Mouse (Mus musculus) heart, adult 18-20 months (tissue): ENCODE measurements around the gene Lhx4. TPM values are rescaled to one million over a fixed set of nuclear protein-coding genes. Genes with fewer than 3 reads are reported as not detected.

Experiments
- DNase-seq, 2 experiments: peaks; one replicate each; pipeline ENCODE4 v3.0.0; 2021 to 2022; ENCODE audit warnings: mixed read lengths in 1 of 2
- total RNA-seq, 2 experiments: library from RNA; stranded (reverse); gene quantifications; 2 replicates each; pipeline ENCODE4 v1.2.3; 2021

Lhx4 gene
- total RNA-seq, 2 experiments from 2014 or later: not detected

DNA sequence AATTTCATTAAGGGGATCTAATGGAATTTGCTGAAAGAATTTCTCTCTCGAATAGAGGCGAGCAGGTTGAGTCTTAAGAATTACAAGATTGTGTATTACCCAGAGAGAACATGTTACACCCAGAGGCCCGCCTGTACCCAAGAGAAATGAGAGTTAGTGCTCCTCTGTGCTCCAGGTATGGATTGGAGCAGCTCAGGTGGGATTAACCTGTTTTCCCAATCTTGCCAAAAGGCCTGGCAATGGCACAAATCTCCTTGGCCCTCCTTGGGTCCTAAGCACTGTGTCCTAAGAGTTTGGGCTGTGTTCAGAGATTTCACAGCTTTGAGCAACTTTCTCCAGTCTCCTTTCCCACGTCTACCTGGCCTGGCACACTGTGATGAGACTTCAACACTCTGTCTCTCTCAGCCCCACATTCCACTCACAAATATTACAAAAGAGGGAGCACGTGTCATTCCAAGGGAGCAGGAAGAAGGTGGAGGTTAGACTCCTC is 48.2 kb downstream of the Lhx4 start:
- no peak for DNase-seq

DNA sequence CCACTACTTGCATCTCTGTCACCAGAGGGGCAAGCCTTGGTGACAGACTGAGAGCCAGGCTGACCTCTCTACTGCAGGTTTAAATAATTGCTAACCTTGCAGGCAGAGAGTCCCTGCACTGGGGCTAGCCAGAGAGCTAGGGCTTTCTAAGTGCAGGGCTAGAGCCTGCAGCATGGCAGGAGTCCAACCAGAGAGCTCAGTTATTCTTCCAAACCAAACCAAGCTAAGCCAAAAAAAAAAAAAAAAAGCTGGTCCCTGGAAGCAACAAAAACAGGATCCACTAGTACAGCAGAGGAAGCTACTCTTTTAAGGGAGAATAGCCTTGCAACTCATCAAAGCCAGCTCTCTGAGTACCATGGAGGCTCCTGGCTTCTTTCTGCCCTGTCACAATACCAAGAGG is 50.6 kb downstream of the Lhx4 start:
- DNase-seq: peak; percentile 24 to 34

DNA sequence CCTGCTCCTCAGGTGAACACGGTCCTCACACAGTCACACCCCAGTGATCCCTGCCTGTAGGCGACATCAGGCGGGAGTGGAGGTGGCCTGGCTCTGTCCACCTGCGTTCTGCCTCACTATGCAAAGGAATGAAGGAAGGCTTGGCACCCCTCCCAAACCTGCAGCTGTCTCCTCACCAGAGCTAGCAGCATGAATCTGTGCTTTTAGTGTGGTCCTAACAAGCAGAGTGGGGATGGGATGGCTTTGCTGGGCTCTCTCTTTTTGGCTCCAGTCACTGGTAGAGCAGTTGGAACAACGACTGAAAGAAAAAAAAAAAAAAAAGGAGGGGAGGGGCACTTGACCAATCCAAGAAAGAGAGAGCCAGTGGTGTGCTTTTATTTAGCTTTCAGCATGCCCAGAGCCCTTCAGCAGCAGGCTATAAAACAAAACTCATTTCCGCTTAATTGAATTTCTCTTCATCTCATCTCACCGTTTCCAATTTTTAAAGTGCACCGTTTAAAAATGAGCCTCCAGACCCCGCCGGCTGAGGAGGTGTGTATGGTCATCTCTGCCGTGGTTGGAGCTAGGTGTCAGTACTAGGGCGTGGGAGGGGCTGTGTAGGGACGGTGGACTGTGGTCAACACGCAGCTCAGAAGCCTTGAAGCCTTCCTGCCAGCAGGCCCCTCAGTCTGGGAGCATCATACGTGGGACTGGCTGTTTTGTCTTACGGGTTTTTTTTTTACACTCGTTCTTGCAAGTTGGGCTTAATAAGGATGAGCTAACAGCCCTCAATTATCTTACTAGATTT is 52.9 kb downstream of the Lhx4 start:
- DNase-seq: no peak

DNA sequence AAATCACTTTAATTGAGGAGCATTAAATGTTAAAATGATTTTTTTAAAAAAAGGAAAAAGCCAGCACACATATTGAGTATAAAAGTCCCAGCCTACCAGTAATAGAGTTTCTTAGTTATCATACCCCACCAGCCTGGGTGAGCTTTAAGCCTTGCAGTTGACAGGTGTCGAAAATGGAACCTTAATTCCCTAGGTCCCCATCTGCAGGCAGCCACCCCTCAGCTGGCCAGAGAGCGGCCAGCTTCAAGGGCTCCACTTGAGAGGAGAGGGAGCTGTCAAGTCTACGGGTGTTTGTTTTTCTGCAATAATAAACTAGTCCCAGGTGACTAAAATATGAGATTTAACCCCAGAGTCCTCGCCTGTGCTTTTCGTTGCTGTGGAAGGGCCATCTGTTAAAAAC is 58.0 kb downstream of the Lhx4 start:
- DNase-seq: no peak

DNA sequence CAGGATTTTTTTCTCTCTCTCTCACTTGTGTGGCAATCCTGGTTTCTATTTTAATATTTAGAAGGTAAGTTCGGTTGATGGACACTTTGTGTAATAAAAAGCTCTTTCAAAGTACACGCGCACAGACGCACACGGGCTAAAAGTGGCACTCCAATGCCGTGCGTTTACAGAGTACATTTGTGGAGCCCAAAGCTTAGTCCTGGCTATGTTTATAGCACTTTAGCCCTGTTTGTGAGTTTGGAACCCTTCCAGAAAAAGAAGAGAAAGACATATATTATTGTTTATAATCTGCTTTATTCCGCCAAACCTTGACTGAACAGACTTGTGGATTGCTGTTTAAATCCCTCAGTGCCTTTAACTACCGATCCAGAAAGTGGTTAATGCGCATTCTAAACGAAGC is 58.5 kb downstream of the Lhx4 start:
- DNase-seq: no peak

DNA sequence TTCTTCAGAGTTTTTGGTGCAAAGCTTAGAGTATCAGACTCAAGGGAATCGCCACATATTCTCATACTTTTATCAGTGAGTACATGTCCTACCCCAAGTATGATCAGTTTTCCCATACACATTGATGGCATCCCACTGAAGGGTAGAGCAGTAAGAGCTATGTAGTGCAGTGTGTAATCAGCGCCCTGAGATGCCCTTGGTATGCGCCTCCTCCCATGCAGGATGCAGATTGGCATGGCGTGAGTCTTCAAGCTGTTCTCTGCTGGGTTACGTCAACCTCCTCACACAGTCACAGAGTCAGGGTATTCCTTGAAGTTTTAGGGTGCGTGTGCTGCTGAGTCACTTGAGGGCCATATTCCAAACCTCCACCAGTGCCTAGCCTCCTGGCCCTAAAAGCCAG is 59.3 kb downstream of the Lhx4 start:
- no peak for DNase-seq

DNA sequence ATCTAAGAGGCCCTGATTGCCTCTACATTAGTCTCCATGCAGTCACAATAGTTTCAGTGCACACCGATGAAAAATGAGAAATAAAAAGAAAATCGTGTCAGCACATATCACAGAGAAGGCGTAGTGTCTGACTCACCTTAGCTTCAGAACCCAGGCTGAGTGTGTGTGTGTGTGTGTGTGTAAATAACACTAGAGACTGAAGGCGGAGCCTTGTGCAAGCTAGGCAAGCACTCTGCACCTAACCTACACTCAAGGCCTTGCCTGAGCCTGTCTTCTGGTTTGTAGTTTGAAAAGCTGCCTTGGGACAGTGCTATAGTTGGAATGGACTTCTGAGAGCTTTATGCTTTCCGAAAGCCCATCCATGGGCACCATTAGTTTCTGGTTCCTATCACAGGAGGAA is 61.9 kb downstream of the Lhx4 start:
- DNase-seq: no peak

DNA sequence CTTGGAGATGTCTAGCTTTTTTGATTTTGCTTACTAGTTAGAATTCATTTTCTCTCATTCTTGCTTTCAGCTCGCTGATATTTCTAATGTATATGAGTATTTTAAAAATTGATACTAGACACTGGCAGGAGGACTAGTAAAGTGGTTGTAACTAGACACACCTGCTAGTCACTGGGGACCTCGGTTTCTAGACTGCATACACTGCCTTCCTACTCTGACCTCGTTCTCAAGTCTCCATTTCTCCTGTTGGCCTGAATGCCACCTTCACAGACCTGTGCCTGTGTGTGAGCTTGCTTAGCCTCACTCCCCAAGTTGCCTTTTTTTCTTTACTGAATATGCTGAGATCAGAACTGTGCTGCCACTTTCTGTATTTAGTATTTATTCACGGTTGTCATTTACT is 62.3 kb downstream of the Lhx4 start:
- no peak for DNase-seq

DNA sequence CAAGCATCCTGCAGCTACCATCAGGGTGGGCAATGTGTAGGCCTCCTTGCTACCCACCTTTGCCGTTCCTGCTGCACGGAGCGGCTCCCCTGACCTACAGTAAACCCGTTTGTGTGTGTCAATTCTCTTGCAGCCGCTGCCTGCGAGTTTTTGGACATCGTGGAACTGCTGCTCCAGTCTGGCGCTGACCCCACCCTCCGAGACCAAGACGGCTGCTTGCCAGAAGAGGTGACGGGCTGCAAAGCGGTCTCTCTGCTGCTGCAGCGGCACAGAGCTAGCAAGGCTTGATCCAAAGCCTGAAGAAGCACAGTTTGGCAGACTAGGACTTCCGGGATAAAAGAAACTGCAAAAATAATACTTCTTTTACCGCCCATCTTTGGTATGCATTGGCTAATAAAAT is 64.7 kb downstream of the Lhx4 start:
- no peak for DNase-seq

DNA sequence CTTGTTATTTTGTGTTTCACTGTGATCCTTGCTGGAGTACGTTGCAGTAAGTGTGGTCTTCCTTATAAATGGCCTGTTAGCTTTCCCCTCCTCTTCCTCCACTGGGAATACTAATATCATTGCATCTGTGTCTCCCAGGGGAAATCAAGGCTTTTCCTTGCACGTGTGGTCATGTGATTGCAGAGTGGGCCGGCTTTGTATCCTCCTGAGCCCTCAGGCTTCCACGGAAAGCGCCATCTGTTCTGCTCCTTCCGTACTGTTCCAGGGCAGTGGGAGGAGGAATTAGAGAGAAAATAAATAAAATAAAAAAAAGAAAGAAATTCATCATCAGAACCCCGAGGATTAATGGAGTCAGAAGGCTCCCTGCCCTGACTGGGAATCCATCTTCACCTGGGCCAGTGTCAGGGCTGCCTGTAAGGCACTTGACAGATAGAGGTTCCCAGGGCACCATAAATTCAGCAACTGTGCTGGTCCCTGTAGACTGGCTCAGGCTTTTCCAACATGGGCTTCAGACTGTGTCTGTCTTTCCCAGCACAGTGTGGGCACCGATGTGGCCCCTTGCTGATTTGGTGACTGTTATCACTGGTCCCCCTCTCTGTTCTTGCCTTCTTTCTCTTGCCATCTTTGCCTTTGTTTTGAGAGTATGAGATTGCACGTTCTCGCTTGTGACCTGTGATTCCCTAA is 70.2 kb downstream of the Lhx4 start:
- DNase-seq: no peak

DNA sequence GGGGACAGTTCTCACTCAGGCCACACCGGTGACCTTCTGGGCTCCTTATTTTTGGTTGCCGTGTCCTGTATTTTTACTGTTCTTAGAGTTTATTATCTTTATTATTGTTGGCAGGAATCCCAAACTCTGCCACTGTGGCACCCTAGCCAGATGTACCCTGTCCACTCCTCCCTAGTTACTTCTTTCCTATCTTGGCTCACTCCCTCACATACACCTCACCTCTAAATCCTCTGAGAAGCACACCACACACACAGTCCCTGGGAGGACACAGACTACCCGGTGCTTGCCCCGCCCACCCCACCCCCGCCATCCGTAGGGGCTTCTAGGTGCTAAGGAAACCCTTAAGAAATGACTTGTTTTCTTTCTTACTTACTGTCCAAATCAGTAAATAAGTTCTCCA is 75.9 kb downstream of the Lhx4 start:
- no peak for DNase-seq

DNA sequence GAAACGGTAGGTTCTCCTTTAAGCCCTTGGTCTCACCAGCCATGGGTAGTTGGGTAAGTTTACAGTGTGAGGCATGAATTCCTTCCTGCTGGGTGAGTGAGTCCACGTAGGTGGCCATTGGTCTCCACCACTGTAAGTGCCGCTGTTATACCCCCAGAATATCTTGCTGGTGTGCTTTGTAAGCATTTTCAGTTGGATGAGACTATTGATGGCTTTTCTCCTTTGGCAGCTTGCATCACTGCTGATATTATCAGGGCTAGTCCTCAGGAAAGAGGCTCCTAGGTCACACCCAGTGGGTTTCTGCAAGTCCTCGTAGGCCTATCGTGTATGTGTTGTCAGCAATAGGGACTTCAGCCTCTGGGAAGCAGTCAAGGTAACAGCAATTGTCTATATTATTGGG is 87.5 kb downstream of the Lhx4 start:
- DNase-seq: no peak

DNA sequence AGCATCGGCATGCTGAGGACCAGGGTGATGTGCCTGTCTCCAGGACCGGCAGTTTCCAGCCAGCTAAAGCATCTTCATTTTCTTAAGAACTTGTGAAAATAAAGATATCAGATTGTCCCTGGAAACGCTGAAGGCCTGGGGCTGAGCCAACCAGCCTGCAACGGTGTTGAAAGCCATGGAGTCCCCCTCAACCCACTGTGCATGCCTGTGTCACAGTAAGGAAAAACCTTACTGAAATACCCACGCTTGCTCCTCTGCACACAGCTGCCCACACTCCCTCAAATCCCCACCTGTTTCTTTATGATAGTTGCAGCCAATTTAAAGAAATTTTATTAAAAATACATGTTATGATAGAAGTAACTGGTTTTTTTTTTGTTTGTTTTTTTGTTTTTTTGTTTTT is 95.2 kb downstream of the Lhx4 start:
- DNase-seq: no peak

DNA sequence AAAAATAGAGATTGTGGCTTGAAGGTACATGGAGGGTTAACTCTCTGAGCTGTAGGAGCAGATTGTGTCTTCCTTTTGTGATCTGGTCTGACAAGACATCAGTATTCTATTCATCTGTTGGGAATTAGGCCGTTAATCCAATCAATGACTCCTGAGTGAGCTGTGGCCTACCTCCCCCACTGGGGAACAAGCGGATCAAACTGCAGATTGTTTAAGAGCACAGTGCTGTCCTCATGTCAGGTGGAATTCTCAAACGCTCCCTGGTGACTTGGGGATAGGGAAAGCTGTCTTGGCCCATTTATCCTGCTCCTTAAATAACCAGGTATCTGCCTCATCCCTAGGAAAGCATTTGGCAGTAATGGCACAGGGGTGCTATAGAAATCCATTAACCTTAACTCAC is 96.5 kb downstream of the Lhx4 start:
- DNase-seq: no peak

DNA sequence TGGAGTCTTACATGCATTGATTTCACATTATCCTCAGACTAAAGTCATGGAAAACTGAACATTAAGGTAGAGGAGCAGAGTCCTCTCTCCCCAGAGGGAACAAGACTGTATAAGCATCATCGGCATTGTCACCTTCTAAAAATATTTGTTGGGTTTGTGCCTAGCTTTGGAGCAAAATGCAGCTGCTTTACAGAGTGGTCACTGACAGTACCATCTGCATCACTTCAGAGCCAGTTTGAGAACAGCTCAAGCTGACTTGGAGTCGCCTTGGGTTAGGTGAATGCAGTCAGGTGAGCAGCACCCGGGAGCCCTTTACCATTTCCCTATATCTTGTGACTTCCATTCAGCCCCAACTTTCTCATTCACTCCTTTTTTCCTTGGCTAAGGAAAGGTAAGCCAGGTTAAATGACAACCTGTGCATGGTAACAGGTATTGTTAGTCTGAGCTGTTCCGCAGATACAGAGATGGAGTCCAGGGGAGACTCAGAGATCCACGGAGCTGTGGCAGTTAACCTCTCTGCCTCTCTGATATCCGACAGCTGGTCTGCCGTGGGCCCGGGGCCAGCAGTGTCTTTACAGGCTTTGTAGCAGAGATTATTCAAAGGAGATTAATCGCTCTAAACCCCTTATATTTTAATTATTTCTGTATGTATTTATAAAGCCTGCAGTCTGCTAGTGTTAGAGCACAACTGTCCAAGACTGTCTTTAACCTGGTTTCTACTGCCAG is 101.2 kb downstream of the Lhx4 start:
- peak in 1 of 2 experiments; percentile 6 for DNase-seq

Other genes with a start within 250 kb of the Lhx4 start
- 10 to 100 TPM; 59.2 to 59.5 TPM for gene Acbd6, start 193.6 kb downstream of the Lhx4 start, total RNA-seq
- 10 to 100 TPM; 31.5 to 38.1 TPM for gene Qsox1, start 61.2 kb upstream of the Lhx4 start, total RNA-seq
- 10 to 100 TPM; 36.1 to 39.5 TPM for gene Cep350, start 221.6 kb upstream of the Lhx4 start, total RNA-seq